ENCODE assay signal across 14 mouse cellular contexts in the genomic region with DNA sequence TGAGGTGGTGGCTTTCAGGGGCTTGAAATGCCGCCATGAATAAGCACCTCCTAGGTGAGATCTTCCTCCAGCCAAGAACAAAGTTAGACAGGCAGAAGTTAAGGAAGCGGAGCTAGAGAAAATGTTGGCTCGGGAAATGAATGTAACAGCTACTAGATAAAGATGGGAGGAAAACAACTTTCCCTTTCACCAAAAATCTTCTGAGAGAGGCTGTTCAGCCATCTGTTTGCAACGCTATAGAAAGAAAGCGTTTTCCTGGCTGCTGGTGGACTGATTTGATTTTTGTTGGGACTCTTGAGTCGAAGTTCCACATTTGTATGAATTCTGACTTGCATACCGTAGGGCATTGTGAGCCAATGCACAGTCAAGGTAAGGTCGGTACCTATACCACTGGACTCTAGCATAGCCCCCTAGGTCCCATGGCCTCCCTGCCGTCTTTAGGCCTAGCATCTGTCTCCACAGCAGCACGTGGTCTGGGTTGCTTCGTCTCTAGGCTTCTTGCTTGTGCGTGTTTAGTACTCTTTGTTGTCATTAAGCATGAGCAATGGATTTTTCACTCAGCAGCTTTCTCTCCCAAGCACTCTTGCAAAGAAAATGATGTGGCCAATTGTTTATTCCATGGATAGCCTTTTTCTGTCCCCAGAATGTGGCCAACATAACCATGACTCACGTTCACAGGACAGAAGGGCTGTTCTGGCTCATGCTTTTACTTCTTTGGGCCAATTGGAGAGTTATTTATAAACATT. TPM values are rescaled to one million over a fixed set of nuclear protein-coding genes. Genes with fewer than 3 reads are reported as not detected.
A peak's percentile ranks its signal among the peaks of the same experiment; 100 is the strongest.
DNase-seq lines count a peak whose midpoint lies in the region; ATAC-seq lines count a peak whose summit lies in the region.
"Had no signal": no experiment of that assay in that cellular context is flagged by ENCODE, and none has a peak within 500 bp of the region (broad histone marks: within the 10 kb centered on the region; RNA-seq: fewer than 3 reads in every experiment).

No protein-coding gene starts in this region.

- intact Hi-C loops in left cerebral cortex, postnatal 25 days (cut with DNase I): loop anchor here (1.0 to 2.0 kb wide), 3 partner anchors 16 to 99 kb away; a partner anchor contains a TSS

- ATAC-seq in erythroid progenitor cell, adult 5-6 weeks (replicated peaks; ENCODE audit: low FRiP score, poor library complexity, severe bottlenecking): no peak

- peak; percentile 36 for DNase-seq in layer of hippocampus, adult 11-12 months (ENCODE audit: low spot score)
- DNase-seq in layer of hippocampus, postnatal 10 days (ENCODE audit: low spot score in 2 of 2): no peak
- DNase-seq in brain, adult 2 months (ENCODE audit: low read depth, low spot score): peak; percentile 79
- DNase-seq in frontal cortex, postnatal 14 days (ENCODE audit: low spot score in 2 of 2): peak; percentile 17 to 19
- peak; percentile 39 to 86 for DNase-seq in left cerebral cortex, postnatal 25 days (ENCODE audit: low spot score in 2 of 2)
- no peak for DNase-seq in spleen, postnatal 14 days (ENCODE audit: low spot score in 2 of 2)
- DNase-seq in natural killer cell, adult 2 months (ENCODE audit: low spot score in 2 of 2): no peak
- DNase-seq: adrenal gland, postnatal 14 days; cerebellum, postnatal 36 days; gastrocnemius, adult 2 months; heart, adult 2 months; kidney, adult 9 months; thymus, postnatal 14 days had no signal

RNA-seq across cellular contexts. Expression of a gene that starts 54.6 kb away (rescaled TPM):
- 10 to 100 TPM; 10.6 to 14.5 TPM for total RNA-seq in layer of hippocampus, postnatal 10 days (2021)
- total RNA-seq in left cerebral cortex, postnatal 25 days (2021): 10 to 100 TPM; 26.5 to 26.8 TPM
- total RNA-seq in erythroid progenitor cell, adult 5-6 weeks (2015; ENCODE audit: low replicate concordance): 0.36 and 0.42 TPM in 2 replicates
- 0.13 TPM in 1 of 2 replicates, not detected in the other for total RNA-seq in erythroid progenitor cell, adult 5-6 weeks (2017; ENCODE audit: low replicate concordance)

Comparison
In these comparisons a context has a peak if more than half of its experiments do, and no peak if none do; other contexts are left out.
1. DNase-seq: peak in layer of hippocampus, adult 11-12 months (single experiment), brain, adult 2 months (single experiment), frontal cortex, postnatal 14 days (2 of 2) and left cerebral cortex, postnatal 25 days (2 of 2); none in layer of hippocampus, postnatal 10 days (0 of 2), spleen, postnatal 14 days (0 of 2) and natural killer cell, adult 2 months (0 of 2).
2. RNA of a gene that starts 54.6 kb away (total RNA-seq): 26.5 to 26.8 TPM in left cerebral cortex, postnatal 25 days and 10.6 to 14.5 TPM in layer of hippocampus, postnatal 10 days; 0.13 to 0.42 TPM in erythroid progenitor cell, adult 5-6 weeks; every median in the first group is over 4 times any median in the second.